Mouse (Mus musculus): ENCODE data around the gene Lmo2.

Lmo2 gene

DNA sequence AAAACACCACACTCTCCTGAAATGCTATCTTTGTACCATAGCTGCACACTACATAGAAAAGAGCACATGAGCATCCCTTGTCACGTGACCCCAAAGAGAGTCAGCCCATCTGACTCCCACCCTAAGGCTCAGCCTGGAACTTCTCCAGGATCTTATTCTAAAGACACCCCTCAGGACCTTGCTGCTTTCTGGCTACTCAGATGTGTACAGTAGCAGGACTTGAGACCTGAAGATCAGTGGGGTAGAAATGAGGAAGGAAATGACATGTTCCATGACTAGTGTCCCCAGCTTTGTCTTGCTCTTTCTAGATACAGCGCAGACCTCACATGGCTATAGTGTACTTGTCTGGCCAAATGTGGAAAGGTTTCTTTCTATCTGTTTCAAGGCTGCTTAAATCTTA lies 12.9 kb upstream of the Lmo2 start:
- DNase-seq: no peak

DNA sequence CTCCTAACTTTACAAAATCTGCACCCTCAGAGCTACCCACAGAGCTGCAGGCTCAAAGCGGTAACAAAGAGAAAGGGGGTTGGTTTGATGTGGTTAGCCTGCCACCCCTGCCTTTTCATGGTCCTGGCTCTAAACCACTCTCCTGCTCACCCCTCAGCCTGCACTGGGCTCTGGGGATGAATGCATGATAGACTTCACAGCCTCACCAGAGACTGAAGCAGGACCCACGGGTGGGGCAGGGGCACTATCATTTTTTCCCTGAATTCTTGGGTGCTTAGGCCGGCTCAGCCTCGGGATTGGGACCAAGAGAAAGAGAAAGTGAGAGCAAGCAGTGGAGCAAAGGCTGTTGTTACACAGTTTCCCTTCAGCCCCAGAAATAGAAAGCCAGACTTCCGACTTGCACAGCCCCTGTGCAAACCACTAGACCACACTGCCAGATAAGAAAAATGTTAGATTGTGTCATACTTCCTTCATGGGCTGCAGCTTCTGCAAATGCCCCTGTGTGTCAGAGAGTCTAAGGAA lies 12.2 kb upstream of the Lmo2 start:
- DNase-seq: no peak

DNA sequence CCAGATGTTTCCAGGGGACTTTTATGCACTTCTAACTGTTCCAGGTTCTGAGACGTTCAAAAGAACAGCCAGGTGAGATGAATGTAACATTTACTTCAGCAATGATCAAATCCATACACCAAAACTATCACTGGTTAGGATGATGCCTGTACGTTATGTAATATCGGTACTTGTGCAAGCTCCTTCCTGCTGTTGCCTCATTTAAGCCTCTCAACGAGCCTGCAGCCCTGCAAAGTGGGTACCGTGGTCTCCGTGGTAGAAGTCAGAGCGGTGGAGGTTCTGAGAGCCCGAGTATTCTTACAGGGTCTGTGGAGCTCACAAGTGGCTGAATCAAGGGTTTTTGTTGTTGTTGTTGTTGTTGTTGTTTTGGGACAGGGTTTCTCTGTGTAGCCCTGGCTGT lies 10.9 kb upstream of the Lmo2 start:
- DNase-seq: no peak

DNA sequence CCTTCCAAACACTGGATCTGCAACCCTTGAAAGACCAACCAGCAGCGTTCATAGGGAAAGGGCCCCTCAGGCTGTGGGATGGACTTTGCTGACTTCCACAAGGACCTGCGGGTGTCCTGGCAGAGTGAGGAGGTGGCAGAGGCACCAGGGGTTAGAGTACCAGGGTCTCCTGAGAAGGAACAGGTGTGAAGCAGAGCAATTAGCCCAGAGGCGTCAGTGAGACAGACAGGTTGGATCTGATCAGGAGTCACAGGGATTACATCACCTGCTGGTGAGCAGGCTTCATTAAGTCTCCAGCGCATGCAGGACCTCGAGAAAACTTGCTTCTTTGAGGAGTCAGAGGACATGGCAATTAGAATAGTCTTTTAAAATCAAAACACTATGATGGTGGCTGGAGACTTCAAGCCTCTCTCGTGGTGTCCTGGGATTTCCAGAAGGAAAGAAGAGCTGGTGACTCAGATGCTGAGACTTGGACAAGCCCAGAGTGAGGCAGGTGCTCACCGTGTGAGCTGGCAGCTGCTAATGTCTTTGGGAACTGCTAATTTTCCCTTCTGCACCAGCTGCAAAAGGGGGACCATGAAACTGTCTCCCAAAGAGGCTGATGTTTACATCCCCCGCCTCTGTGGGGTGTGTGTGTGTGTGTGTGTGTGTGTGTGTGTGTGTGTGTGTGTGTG lies 9.7 kb upstream of the Lmo2 start:
- no peak for DNase-seq

DNA sequence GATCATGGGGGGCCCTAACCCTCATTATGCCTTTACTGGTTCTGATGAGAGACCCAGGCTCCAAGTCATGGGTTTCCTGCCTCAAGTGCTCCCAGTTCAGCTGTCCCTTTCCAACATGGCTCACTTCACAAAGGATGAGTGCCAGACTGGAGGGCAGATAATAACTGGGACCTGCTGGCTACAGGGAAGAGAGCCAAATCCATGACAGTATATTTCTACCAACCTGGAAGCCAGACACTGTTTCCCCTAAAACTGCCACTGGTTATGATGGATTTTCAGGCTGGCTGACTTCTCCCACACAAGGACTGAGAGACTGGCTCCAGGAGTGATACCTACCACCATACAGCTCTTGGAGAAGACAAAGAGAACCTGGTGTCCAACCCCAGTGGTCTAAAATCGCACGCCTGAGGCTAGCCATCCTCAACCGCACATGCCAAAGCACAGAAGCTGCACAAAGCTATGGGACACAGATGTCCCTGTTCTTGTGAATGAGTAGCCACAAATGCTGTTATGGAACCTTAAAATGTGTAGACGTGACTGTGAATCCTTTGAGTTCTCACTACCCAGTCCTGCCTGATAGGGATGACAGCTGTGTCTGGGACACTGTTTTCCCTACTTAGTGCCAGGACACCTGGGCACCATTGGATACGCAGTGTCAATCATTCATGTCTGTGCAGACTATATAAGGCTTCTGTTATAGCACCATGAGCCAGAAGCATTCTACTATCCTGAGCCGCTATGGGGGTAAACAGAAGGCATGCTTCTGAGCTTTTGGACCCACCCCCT lies 4.5 kb upstream of the Lmo2 start:
- DNase-seq: peak; percentile 66 to 71

DNA sequence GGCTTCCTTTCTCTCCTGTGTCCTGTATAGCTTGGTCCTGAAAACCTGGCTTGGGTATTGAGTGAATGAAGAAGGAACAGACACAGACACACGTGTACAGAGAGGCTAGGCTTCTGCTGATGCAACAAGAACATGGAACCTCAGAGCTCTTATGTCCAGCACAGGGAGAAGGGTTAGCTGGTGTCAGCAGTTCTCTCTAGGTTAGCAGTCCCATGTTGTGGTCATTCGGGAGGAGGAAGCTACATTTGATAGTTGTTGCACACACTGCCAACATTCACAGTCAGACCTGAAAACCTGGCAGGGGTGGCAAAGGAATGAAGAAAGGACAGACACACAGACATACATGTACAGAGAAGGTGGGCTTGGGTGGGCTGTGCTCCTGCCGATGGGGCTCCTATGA lies 2.1 kb upstream of the Lmo2 start:
- no peak for DNase-seq

DNA sequence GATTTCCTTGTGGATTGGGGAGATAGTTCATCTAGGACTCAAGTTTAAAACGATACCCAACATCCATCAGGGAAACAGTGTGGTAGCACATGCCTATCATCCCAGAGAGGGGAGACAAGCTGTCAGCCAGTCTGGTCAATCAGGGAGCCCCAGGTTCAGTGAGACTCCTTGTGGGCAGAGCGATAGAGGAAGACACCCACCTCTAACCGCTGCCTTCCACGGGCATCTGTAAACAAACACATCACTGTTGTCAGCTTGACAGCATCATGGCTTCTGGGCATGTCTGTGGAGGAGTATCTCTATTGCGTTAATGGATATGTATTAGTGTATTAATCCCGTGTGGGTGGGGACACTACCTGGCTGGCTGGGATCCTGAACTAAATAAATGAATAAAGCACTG lies 919 bp upstream of the Lmo2 start:
- no peak for DNase-seq

DNA sequence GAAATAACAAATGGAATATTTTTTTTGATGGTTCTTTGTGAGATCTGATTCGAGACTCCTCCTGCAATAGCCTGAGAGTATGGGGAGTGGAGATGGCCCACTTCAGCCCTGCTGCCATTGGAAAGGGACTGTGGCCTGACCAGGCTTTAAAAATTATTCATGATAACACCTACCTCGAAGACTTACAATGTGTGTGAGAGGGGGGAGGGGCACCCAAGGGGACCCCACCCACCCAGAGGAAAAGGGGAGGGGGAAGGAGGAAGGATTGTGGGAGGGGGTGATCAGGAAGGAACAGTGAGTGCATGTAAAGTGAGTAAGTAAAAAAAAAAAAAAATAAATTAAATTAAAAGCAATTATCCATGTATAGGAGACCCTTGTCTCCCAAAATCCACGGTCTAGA lies 848 bp downstream of the Lmo2 start:
- DNase-seq: no peak

DNA sequence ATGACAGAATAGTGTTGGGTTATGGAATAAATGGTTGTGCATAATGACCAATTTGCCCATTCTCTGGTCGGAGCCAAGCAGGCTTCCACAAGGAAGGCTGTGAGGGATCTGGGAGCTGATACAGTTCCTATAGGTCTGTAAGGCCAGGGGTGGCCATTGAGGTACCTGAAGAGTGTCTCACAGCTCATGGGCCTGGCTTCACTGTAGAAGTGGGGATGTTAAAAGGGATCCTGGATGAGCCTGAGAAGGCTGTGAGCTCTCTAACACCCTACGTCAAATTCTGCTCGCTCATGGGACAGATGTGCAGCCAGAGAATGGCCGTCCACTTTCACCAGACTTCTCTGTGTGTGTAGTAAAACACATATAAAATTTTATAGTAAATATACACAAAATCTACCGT lies 1.3 kb downstream of the Lmo2 start:
- DNase-seq: no peak

DNA sequence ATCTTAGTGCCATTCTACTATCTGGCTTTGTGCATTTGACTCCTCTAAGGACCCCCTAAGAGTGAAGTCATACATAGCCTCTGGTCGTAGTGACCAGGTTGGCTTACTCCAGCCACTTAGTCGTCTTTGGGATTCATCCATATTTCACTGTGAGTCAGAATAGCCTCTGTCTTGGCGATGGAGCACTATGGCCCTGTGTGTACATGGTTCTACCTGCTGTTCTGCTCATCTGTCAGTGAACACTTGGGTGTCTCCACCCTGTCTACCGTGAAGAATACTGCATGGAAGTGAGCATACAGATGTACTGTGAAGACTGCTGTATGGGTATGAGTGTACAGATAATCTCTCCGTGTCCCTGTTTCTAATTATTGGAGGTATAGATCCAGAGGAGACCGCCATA lies 1.8 kb downstream of the Lmo2 start:
- DNase-seq: no peak

DNA sequence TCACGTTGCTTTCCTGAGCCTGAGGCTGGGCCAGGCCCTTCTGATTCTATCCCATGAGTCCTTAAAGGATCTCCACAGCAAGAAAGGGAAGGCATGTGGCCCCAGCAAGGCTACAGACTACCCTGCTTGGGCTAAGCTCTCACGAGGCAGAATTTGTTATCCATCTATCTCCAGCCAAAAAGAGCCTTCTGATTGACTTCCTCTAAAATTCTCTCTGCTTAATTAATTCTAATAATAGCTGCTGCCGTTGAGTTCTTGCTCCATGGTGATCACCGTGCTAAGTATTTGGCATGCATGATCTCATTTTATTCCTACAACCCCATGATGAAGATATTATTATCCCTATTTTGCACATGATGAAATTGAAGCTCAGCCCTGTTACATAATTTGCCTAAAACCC lies 4.6 kb downstream of the Lmo2 start:
- DNase-seq: no peak

DNA sequence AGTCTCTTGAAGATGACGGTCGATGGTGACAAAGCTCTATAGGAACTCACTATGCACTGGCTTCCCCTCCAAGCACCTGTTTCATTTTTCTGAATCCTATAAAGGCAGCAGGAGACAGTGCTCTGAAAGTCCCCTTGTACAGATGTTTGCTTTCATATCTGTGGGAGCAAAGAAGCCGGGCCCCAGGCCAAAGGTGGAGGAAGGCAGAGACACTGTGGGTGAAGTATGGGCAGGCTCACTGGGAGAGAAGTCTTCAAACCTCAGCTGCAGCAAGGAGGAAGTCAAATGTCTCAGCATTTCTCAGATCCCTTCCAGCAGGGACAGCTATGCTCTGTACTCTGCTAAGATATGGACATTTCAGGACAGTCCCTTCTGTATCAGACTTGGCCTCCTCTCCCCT lies 7.6 kb downstream of the Lmo2 start:
- no peak for DNase-seq

DNA sequence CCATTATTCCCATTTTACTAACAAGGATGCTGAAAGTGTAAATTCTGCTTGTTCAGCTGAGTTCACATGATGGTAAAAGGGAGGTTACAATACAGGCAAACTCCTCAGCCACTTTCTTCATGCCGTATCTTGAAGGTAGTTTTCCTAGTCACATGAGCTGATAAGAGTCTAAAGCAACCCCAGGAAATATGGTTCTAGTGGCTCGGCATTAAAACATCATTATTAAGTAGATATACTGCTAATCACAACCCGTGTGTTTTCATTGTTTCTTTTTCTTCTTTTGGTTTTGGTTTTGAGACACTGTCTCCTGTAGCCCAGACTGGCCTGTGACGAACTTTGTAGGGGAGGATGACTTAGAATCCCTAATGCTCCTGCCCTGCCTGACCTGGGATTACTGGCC lies 10.4 kb downstream of the Lmo2 start:
- no peak for DNase-seq

DNA sequence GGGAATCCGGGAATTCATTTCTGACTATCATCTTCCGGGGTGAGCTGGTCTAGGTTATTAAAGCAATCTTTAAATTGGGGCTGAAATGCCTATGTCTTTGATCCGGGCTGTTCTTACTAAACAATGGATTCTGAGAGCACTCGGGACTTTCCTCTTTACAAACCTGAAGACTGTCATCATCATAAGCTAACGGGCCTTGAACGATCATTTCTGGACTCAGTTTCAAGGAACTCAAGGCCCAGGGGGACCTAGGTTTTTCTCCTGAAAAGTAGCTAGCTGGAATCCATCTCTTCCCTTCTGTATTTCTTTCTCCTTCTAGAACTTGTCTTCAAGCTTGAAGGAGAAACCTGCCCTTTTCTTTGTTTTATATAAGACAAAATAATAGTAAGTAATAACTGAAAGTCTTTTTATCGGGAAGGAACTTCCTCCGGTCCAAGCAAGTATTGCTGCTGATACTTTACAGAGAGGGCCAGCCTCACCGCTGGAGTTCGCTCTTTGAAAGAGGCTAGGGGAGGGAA lies 11.2 kb downstream of the Lmo2 start:
- DNase-seq: no peak

DNA sequence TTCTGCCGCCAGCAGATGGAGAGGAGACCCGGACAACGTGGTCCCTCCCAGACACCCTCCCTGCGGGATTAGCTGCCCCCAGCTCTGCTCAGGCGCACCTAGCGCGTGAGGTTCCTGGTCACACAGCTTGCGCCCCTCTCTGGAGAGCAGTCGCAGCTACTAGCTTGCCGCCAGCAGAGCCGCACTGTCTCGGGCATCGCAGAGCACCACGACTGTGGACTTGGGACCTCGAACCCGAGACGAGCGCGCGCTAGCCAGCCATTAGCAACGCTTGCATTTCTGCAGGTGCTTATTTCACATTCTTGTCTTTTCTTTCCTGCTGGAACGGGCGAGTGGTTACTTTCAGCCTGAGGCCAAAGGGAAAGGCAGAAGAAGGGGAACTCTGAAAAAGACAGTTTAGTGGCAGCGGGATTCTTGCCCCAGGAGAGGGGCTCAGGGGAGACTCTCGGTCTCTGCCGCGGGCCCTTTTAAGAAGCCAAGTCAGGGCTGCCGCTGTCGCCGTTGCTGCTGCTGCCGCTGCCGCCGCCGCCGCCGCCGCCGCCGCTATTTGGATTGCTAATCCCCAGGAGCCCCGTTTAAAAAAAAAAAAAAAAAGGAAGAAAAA lies 11.8 kb downstream of the Lmo2 start:
- peak; percentile 61 to 62 for DNase-seq

DNA sequence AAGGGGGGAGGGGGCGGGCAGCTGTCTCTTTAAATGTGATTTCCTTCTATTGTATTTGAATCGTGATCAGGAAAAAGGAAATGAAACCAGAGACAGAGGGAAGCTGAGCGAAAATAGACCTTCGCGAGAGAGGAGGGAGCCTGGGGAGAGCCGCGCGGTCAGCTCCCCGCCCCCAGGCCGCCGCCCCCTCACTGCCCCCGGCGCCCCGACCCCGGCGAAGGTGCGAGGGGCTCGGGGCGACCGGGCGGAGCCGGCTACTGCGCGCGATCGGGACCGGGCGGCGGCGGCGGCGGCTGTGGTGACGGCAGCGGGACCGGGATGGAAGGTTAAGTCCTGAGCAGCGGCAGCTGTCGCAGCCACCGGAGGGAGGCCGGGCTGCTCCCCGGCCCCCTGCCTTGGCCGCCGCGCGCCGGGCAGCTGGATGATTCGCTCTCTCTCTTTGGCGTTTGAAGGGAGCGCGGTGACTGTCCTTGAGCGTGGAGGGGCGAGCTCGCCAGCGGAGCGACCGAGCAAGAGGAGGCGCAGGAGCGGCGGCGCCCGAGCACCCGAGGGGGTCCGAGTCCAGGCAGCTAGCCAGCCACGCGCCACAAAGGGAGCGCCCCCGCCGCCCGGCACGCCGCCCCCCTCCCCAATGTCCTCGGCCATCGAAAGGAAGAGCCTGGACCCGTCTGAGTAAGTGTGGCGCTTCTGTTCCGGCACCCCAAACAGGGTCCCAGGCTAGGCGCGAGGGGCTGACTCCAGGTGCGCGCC lies 12.4 kb downstream of the Lmo2 start:
- peak; percentile 53 to 69 for DNase-seq

DNA sequence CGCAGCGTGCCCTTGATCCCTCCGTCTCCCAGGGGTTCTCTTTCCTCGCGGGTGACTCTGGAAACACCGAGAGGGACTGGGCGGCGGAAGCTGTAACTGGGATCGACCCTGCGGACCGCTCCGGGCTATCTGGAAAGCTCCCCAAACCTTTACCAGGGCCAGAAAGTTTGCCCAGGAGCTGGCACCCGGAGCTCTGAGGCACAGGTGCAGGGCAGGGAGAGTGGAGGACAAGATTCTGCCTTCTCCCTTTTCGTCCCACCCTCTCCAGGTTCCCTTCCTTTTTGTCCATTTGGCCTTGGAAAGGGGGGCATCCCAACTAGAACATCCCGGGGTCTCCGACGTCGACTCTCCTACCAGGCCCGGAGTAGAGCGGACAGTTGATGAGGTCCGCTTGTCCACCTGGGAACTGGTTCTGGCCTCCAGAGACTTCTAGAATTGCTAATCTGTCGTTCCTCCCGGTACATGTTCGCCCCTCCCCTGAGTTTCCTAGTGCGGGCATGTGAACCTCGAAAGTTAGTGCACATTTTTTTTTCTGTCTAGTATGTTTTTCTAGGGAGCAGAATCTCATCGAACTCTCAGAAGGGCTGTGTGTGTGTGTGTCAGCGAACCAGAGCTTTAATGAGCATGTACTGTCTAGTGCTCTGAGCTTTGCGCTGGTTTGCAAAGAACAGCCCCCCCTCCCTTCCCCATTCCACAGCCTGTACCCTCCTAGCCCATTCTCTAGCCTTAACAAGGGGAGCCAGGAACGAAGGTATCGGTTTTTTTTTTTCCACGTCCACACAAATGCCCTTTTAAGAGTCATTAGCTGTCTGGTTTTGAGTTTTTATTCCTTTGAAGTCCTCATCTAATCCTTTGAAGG lies 13.2 kb downstream of the Lmo2 start:
- no peak for DNase-seq

DNA sequence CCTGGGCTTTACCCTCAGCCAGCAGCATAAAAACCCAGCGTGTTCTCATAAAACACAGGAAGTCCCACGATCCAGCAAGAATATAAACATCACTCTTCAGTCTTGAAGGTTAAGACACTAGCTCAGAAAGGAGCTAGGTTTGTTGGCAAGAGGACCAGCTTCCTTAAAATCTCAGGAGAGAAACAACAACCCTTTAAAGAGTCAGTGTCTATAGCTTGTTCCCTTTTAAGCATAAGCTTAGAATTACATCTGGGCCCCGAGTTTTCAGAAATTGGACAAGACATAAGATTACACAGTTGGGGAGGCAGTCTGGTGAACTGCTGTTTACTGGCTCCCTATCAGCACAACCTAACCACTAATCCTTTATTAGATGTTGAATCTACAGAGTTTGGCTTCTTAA lies 14.1 kb downstream of the Lmo2 start:
- DNase-seq: no peak

DNA sequence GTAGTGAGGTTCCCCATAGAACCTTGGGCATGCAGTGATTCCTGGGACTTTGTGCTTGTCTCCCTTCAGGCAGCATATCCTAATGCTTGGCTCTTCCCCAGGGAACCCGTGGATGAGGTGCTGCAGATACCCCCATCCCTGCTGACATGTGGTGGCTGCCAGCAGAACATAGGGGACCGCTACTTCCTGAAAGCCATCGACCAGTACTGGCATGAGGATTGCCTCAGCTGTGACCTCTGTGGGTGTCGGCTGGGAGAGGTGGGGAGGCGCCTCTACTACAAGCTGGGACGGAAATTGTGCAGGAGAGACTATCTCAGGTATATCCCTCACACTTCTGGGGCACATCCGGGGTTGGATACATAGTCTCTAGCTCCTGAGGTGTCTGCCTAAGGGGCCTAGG lies 18.1 kb downstream of the Lmo2 start:
- DNase-seq: no peak

DNA sequence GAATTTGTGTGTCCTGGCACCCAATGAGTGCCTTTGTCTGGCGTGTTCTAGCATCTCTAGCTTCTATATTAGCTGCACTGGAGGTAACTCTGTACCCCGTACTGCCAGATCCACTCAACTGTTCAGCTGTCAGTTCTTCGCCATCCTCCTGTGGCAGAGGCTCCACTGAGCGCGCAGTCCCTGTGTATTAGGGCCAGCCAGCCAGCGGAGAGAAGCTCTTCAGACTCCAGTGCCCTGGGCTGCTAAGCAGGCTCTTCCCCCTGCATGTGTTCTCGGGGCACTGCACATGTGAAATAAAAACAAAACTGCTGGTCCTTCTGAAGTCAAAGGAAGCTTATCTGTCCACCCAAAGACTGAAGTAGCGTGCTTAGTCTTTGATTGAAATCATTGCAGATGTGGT lies 19.4 kb downstream of the Lmo2 start:
- no peak for DNase-seq

DNA sequence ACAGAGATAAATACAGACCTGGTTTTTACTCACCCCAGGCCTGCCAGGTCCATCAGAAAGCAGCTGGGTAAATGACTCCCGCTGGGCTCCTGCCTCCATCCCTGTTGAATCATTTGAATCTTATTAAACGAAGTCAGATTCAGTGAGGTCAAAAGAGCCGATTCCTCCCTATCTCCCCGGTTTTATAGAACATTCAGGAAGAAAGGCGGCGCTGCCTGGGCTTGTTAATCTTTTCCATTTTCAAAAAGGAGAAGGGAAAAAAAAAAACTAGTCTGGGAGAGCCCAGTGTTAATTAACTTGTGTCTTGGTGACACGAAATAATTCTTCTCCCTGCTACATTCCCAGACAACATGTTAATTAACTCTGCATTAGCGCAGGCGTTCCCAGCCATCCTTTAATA lies 19.9 kb downstream of the Lmo2 start:
- no peak for DNase-seq

DNA sequence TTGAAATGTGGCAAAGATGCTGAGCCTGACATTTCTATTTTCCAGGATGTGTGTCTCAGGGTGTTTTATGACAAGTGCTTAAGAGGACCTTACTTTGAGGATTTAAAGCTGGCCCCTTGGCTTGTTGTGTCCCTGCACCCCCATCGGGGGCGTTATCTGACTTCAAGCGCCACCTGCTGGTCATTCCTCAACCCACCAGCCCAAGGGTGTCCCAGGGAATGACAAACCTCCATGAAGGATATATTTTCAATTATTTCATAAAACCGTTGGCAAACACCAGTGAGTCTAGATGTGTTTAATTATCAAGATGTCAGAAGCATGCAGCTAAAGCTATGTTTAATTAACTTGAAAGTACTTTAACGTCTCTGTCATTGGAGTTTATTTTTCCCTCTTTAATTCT lies 24.5 kb downstream of the Lmo2 start:
- peak; percentile 87 to 91 for DNase-seq

Data from cerebellum, postnatal 14 days (tissue).